Mouse (Mus musculus): ENCODE measurements around the gene Enkur.
A peak's percentile ranks its signal among the peaks of the same experiment; 100 is the strongest.
"Not testable (repeated sequence)": the region's sequence is repeated elsewhere in the genome, so short reads cannot be mapped to it uniquely, and the experiment has no call there.

Enkur gene

DNA sequence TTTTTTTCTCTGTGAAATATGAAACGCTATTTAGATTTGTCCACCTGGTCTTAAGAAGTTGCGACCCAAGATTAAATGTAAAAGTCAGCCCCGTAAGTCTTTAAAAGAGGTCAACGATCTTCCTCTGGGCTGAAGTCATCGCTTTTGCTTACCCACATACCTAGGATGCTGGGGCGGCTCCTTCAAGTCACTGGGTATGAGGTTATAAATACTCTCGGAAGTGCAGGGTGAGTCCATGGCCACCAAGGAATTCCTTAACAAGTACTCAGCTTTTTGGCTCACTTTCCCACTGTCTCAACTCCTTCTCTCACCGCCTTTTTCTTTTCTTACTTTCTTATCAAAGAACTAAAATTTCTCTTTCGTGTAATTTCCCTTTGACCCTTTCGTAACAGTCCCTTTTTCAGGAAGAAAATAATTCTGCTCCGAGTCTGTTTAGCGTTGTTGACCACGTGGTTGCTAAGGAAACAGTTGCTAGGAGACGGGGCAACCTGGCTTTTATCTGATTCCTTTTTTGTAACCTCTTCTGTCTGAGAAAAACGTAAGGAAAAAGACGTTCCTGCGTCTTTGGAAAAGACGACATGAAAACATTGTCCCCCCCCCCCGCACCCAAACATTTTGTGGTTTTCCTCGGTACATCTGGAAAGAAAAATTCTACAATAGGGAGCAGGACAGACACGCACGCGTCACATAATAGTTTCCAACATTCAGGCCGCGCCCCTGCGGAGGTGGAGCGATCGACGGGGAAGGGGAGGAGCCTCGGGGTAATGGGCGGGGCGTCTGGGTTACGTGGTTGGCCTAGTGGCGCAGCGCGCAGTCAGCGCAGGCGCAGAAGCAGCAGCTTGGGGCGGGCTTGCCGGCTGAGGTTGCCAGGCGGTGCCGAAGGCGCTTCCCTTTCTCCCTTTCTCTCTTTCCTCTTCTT lies at the start of gene Enkur, which contains the start of gene Thnsl1:
Enkur (minus strand) TSS at position 454 of the 919 bp plus-strand sequence.
Thnsl1 (plus strand) TSS at position 813 of the 919 bp plus-strand sequence.
- peak; percentile 97 to 100 for DNase-seq

DNA sequence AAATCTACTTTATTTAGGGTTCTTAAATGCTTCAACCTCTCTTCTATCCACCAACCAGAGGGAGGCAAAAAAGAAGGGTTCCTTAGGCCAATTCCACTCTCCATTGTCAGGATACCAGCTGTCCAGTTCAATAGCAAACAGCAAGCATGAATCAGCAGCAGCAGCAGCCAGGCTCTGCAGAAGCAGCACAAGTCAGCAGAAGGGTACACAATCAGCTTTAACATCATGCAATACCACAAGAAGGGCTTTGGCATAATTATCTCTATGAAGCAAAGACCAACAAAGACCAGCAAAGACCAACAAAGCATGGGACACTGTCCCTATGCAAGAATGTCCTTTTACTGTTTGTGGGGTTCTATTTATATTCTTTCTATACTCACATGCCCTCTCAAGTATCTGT lies 49.1 kb upstream of the Enkur start:
- DNase-seq, result no peak

GRCm38 (mm10) chr2:21253644-21254043 lies 48.5 kb upstream of the Enkur start:
- DNase-seq, result no peak

DNA sequence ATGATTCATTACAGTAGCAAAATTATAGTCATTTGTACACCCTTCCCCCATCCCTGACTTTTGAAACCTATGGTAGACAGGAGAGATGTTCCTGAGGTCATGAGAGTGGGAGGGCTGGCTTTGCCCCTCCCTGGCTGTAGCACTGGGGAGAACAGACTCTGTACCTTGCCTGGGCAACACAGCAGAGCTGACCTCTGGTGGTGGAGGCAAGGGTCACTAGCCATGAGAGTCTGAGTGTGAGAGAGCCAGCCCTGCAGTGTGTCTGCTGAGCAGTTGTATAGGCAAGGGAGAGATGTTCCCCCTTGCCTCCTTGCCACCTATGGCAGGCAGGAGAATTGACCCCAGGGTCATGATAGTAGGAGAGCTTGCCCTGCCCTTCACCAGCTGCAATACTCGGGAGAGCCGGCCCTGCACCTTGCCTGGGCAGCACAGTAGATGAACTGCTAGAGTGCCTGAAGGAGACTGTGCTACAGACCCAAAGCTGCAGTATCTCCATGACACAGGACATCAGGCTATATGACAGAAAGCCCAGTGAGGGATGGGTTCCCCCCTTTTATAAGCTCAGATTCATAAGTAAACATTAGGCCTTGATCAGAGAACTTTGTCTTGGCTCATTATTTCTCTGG lies 40.4 kb upstream of the Enkur start:
- DNase-seq, result no peak

GRCm38 (mm10) chr2:21244986-21245385 lies 39.8 kb upstream of the Enkur start:
- no peak for DNase-seq

- not testable (repeated sequence) for DNase-seq
Measured at GRCm38 (mm10) chr2:21244104-21244503, 38.9 kb upstream of the Enkur start.

DNA sequence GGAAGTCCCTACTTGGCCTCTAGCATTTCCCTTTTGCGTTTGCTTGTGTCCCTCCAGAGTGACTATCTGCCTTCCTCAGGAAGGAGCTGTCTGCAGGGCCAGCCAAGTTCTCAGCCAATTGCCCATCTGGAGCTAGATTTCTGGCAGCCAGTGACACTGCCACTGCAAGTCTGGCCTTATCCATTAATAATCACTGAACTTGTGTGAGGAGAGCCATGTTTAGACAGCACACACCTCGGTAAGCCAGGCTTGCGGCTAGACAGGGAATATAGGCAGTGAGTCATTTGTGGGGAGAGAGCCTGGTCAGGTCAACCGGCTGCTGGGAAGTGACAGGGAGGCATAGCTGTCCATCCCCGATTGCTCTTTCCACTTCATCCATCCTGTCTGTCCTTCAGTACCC lies 31.7 kb upstream of the Enkur start:
- no peak for DNase-seq

DNA sequence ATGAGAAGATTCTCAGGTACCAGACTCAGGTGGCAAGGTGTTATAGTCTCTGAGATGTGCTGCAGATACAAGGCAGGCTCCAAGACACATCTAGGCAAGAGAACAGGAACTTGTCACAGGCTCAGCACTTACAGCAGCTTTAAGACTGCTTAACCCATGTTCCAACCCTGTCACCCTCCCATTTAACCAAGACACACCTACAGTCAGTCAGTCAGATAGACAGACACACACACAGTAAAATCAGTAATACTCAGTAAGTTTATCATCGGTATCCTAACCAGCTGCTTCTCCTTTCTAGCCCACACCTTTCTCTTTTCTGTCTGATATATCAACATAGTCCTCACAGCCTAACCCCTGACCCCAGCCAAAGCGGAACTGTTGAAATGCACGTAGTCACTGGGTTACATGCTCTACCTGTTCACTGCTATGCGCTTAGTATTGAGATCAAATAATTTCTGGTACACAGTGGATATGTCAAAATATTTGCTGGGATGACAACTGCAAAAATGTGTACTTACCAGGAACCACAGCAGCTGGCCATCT lies 30.8 kb upstream of the Enkur start:
- DNase-seq, result no peak

DNA sequence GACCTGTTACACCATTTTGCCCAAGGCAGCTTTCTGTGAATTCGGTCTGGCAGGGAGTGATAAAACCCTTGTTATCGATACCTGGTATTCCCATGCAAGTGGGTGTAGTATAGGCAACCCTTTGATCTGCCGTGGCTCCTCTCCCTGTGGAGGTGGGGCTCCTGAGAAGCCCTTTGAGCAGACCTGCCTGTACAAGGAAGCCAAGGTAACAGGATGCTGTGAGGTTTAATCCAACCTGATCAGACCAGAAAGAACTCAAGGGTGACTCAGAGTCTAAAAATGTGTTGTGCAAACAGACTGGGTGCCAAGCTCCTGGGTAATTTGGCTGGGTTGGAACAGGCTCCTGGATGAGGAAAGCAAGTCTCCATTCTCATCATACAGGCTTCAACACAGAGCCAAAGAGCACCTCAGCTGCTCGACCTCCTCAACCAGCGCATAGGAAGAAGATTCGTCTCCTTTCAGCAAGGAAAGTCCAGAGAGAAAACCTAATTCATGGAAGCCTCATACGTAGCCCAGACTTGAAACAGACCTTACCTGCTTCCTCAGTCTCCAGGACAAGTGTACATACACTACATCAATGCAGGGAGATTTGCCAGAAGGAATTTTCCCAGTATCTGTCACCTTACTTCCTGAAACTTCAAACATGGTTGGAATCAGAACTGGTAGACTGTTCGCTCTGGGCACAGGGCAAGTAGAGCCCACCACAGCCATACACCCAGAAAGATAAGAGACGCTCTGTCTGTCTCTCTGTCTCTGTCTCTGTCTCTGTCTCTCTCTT lies 29.9 kb upstream of the Enkur start:
- DNase-seq, result no peak

DNA sequence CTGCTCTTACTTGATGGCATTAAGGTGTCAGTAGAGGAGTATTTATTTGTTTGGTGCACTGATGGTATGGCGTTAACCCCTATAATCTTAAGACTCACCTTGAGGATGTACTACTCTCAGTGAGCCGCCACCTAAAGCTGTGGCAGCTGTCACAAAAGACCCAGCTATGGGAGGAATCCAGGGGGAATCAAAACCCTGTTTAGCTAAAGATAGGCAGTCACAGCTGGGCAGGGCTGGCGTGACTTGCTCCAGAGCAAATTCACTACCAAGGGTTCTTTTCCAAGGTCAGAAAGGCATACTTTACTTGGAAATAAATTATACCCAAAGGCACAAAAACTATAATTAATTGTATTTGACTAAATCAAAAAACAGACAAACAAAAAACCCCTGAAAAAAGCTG lies 26.0 kb upstream of the Enkur start:
- DNase-seq, result no peak

DNA sequence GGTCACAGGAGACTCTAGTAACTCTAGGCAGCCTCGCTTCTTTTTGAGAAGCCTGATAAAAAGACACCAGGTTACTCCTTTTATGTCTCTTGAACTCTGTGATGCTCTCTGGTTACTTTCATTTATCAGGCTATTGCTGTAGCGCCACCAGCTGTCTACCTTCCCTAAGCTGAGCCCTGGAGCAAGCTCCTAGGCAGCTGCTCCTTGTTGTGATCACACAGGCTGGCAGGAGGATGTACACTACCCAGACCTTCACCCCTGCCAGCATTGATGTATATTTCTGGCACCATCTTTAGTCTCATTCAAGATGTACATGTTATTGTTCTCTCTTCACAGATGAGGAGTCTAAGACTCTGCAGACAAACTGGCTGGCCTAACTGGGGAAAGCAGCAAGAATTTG lies 25.1 kb upstream of the Enkur start:
- DNase-seq, result no peak

DNA sequence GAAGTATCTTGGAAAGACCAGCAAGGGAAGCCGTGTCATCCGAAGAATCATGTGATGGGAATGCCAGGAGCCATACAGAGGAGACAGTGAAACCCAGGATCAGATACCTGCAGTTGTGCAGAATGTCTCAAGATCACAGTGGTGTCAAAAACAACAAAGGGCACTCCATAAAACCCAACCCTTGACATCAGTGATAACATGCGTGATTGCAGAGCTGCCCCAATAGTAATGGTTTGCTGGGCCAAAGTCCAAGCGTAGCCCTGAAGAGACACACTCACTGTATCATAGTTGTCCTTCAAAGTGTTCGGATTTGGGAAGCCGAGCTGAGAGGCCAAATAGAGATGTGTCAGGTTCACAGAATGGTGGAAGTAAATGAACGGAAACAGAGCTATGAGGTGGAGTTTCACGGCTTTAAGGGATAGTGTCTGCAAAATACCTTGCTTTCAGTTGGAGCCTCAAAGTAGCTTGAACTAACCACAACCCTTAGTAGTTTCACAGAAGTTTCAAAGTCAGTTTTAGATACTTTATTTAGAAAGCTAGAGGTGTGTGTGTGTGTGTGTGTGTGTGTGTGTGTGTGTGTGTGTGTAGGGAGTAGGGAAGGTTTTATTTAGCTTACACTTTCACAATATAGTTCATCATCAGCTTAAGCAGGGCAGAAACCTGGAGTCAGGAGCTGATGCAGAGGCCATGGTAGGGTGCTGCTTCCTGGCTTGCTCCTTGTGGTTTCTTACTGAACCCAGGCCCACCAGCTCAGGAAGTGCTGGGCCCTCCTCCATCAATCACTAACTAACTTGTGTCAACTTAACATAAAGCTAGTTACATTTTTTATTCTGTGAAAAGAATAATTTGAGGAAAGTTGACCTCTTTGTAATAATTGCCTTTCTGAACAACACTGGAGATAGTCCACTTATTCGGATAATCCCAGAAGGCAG lies 17.6 kb upstream of the Enkur start:
- DNase-seq, result peak; percentile 15 to 36

- no peak for DNase-seq
Measured at GRCm38 (mm10) chr2:21215284-21215683, 10.1 kb upstream of the Enkur start.

DNA sequence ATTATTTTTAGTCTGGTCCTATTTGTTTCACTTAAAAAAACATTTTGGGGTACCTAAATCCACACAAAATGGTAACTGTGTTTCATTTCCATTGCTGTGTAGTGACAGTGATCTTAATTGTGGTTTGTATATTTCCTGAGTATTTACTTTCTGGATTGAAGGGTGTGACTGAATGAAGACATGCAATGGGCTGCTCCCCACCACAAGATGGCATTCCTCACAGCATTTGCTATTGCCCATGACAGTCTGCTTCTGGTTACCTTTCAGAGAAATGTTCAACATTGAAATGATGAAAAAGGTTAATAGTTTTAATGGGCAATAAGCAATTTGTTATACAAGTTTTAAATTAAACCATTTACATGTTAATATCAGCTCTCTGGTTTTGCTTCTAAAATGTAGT lies 9.2 kb upstream of the Enkur start:
- DNase-seq, result no peak

- DNase-seq, result no peak
Measured at GRCm38 (mm10) chr2:21211361-21211760, 6.2 kb upstream of the Enkur start.

DNA sequence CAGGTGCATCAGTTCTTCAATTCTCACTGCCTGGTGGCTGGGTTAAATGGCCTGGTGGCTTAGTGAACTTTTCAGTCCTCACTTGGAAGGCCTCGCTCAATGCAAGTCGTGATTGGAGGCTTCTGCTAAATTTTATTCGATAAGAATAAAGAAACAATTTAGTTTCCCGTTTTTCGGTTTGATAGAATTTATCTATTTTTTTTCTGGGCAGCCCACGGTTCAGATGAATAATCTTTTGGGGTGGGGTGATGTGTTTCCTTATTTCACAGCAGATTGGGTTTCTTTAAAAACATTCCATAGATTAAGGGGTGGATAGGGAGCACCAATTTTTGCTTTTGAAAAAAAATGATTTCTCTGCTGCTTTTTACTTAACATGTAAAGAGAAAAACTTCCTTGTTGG lies 1.1 kb upstream of the Enkur start:
- no peak for DNase-seq

GRCm38 (mm10) chr2:21205831-21206159 lies 630 bp upstream of the Enkur start:
- DNase-seq, result no peak

GRCm38 (mm10) chr2:21202754-21203153 lies 2.4 kb downstream of the Enkur start:
- no peak for DNase-seq

GRCm38 (mm10) chr2:21199051-21199450 lies 6.1 kb downstream of the Enkur start:
- no peak for DNase-seq

GRCm38 (mm10) chr2:21195233-21195632 lies 9.9 kb downstream of the Enkur start:
- DNase-seq, result no peak

DNA sequence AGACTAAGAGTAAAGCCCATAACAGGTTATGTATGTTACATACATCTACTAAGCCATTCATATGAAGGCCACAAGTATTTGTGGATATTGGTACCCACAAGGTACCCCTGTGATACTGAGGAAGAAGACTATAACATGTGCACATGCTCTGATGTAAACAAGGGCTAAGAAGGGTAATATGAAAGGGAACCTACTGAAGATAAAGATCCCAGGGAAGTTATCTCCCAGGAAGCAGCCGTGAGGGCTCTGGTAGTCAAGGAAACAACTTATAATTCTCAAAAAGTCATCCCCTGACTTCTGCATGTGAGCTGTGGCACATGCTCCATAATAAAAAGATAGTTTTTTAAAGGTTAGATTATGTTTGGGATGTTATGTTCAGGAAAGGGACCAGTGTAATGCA lies 13.9 kb downstream of the Enkur start:
- no peak for DNase-seq

DNA sequence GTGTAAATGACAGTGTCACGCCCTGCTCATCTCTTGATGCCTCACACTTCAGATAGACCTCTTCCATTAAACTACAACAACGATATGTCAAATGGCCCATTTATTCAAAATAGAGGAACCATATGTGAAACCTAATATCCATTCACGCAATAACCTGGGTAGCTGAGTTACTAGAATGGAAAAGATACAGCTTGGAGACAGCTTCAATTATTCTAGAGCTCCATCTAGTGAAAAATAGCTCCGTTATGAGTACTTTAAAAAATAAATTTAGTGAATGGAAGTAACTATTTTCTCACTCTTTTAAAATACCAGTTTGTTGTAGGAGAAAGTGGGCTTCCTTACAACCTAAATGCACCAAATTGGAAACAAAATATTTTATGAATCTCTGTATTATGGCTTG lies 16.6 kb downstream of the Enkur start:
- DNase-seq, result no peak

All from thymus, postnatal 36 days (tissue).